Mouse (Mus musculus): ENCODE measurements at regions not wholly inside any gene's neighbourhood (a gene's known extent, or its start where the extent isn't known, plus 50 kb on each side); places are given as distances from the start of the nearest gene placed in this dataset.
A peak's percentile ranks its signal among the peaks of the same experiment; 100 is the strongest.

DNA sequence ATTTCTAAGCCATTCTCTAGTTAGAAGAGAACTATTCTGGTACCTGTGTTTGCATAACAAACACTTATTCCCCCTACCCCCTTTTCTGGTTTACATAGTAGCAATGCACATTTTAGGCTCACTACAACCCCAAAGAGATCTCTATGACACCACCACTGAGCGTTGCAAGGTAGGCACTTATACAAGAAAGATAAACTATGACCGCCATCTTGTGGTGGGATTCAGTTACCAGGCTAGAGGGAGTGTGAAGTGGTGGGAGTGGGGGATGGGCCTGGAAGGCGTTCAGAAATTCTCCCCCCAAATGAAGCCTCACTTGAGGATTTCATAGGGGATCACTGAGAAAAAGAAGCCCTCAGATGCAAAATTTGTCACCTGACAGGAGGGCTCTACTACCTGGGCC is 64.4 kb upstream of the Fst start:
- 21% methylated on average over 3 of the region's 3 CpGs for WGBS (ENCODE audit: insufficient replicate concordance)
- ATAC-seq, result 0 out of 2 replicates have a peak, but pooled peaks have one; percentile 35
- Histone ChIP-seq H3K9me3 (replicated peaks) (no peaks in the 10 kb centered on the region), H3K27ac (no peak overlapping the region), H3K4me1 (no peaks in the 10 kb centered on the region), H3K4me3 (no peak overlapping the region), H3K4me2 (no peak overlapping the region), H3K9ac (no peak overlapping the region), H3K27me3 (replicated peaks) (no peaks in the 10 kb centered on the region), H3K36me3 (no peaks in the 10 kb centered on the region)

DNA sequence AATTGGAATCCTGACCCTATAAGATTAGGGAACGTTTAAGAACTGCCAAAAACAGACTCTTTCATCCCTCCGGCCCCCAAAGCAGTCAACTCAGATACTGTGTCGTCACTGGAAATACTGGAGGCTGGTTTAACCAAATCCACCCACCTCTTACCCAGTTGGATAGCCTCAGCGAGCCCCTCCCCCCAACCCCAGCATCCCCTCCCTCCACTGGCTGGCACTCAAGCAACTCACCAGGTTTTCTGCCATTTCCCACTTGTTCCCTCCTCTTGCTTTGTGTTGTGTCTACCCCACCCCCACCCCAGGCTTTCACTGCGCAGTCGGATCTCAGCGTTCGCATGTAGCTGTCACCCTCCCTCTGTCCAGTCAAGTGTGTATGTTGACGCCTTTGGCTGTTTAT is 68.1 kb upstream of the Fst start:
- no peak overlapping the region for H3K27ac ChIP-seq
- WGBS (ENCODE audit: insufficient replicate concordance), result 52% methylated on average over 9 of the region's 9 CpGs
- H3K27me3 ChIP-seq (replicated peaks), result no peaks in the 10 kb centered on the region
- no peaks in the 10 kb centered on the region for H3K36me3 ChIP-seq
- no peak for ATAC-seq
- no peak overlapping the region for H3K9ac ChIP-seq
- no peaks in the 10 kb centered on the region for H3K4me1 ChIP-seq
- no peaks in the 10 kb centered on the region for H3K9me3 ChIP-seq (replicated peaks)
- H3K4me2 ChIP-seq, result no peak overlapping the region
- H3K4me3 ChIP-seq, result no peak overlapping the region

DNA sequence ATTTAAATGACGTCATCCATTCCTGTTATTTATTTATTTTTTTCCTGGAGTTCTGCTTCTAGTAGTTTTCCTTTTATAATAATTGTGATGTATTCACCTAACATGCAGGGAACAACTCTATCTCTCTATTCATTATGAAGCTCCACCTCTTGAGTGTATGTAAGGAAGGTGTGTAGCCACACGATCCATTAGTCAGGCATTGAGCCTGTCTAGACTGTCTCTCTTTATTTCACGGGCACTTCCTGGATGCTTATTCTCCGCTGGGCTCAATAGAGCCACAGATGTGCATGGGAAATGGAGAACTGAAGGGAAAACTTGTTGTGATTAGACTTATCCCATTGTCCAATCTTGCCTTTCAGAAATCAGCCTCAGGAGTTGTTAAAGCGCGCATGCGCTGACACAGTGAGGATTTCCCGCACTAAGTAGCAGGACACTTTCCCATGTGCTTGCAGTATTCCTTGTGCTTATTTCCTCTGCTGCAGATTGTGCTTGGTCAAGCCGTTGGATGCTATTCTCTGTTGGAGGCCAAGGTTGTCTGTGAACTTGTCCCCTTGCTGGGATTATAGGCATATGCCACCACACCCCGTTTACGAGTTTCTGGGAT is 71.5 kb upstream of the Fst start:
- H3K4me2 ChIP-seq, result no peak overlapping the region
- H3K4me3 ChIP-seq, result no peak overlapping the region
- no peaks in the 10 kb centered on the region for H3K36me3 ChIP-seq
- whole genome bisulfite sequencing (ENCODE audit: insufficient replicate concordance), result 85% methylated on average over 11 of the region's 11 CpGs
- no peaks in the 10 kb centered on the region for H3K4me1 ChIP-seq
- H3K9ac ChIP-seq, result no peak overlapping the region
- no peaks in the 10 kb centered on the region for H3K9me3 ChIP-seq (replicated peaks)
- ATAC-seq, result no peak
- no peak overlapping the region for H3K27ac ChIP-seq
- no peaks in the 10 kb centered on the region for H3K27me3 ChIP-seq (replicated peaks)

DNA sequence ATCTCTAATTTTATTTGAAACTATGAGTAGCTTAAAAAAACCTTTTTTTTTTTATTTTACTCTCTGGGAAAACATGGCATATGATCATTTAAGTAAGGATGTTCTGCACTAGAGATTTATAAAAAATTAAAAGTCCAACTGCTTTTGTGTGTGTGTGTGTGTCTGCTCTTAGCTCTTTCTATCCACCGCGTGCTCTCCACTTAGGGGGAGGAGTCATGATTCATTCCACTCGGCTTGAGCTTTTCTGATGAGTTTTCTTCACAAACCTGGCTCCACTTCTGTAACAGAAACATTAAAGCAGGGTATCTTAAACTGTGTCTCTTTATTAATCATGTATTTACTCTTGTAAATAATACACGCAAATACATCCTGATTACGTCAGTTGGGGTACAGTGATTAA is 73.0 kb upstream of the Fst start:
- no peak overlapping the region for H3K4me3 ChIP-seq
- no peak for ATAC-seq
- no peaks in the 10 kb centered on the region for H3K36me3 ChIP-seq
- H3K9me3 ChIP-seq (replicated peaks), result no peaks in the 10 kb centered on the region
- WGBS (ENCODE audit: insufficient replicate concordance), result 72% methylated on average over 5 of the region's 5 CpGs
- no peak overlapping the region for H3K9ac ChIP-seq
- no peaks in the 10 kb centered on the region for H3K27me3 ChIP-seq (replicated peaks)
- H3K4me2 ChIP-seq, result no peak overlapping the region
- H3K4me1 ChIP-seq, result no peaks in the 10 kb centered on the region
- H3K27ac ChIP-seq, result no peak overlapping the region

DNA sequence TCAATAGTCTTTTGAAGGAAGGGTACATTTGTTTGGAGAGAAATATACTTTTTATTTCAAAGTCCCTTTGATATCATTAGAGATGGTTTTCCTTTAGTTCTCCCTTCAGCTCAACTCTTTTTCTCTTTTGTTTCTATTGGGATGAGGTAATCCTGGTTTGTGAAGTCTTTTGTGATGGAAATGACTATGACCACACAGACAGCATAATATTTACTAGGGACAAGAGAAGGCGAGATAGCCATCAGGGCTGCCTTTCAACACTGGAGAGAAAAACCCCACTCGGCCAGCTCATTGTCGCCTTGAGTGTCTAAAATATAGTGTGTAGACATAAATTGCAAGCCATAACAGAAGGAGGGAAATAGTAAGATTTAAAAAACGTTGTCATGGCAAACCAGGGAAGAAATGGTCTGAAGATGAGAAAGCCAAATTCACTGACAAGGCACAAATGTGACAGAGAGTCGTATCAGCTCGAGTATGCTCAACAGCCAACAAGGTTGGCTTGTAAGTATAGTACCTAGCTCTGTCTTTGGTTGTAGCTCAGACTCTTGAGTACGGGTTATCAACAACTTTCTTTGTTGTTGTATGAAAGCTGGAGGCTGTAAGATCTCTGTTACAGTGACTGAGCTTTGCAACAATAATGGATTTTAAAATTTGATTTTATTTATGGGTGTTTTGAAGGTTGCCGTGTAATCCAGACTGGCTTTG is 73.8 kb upstream of the Fst start:
- Histone ChIP-seq H3K27ac (no peak overlapping the region), H3K4me2 (no peak overlapping the region), H3K4me1 (no peaks in the 10 kb centered on the region), H3K9me3 (replicated peaks) (no peaks in the 10 kb centered on the region), H3K9ac (no peak overlapping the region), H3K27me3 (replicated peaks) (no peaks in the 10 kb centered on the region), H3K4me3 (no peak overlapping the region), H3K36me3 (no peaks in the 10 kb centered on the region)
- WGBS (ENCODE audit: insufficient replicate concordance), result 65% methylated on average over 8 of the region's 8 CpGs
- no peak for ATAC-seq

DNA sequence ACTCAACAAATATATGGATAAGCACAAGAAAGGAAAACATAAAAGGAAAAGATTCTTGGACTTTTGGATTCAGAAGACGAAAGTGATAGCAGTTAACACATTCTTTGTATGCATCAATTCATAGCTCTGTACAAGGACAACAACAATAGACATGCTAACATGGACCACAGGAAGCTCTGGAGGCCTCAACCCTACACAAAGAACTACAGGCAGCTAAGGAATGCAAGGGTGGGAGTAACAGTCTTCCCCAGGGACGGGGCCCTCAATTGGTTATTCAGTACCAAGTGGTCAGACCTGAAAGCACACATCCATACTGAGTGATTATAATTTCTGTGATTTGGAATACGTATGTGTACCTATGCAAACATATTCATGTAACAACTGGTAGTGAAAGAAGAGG is 75.8 kb upstream of the Fst start:
- H3K27ac ChIP-seq, result no peak overlapping the region
- no peaks in the 10 kb centered on the region for H3K27me3 ChIP-seq (replicated peaks)
- H3K4me3 ChIP-seq, result no peak overlapping the region
- H3K4me1 ChIP-seq, result no peaks in the 10 kb centered on the region
- H3K36me3 ChIP-seq, result no peaks in the 10 kb centered on the region
- H3K9me3 ChIP-seq (replicated peaks), result no peaks in the 10 kb centered on the region
- no peak for ATAC-seq
- WGBS (ENCODE audit: insufficient replicate concordance), result 57% methylated on average over 3 of the region's 3 CpGs
- H3K4me2 ChIP-seq, result no peak overlapping the region
- H3K9ac ChIP-seq, result no peak overlapping the region

DNA sequence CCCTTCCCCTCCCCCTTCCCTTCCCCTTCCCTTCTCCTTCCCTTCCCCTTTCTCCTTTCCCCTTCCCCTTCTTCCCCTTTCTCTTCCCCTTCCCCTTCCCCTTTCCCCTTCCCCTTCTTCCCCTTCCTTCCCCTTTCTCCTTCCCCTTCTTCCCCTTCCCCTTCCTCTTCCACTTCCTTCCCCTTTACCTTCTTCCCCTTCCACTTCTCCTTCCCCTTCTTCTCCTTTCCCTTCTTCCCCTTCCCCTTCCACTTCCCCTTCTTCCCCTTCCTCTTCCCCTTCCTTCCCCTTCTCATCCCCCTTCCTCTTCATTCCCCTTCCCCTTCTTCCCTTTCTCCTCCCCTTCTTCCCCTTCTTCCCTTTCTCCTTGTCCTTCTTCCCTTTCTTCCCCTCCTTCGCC is 77.0 kb upstream of the Fst start:
- Histone ChIP-seq H3K9me3 (replicated peaks) (no peaks in the 10 kb centered on the region), H3K36me3 (no peaks in the 10 kb centered on the region), H3K9ac (no peak overlapping the region), H3K4me2 (no peak overlapping the region), H3K4me3 (no peak overlapping the region), H3K4me1 (no peaks in the 10 kb centered on the region), H3K27me3 (replicated peaks) (no peaks in the 10 kb centered on the region), H3K27ac (no peak overlapping the region)
- ATAC-seq, result no peak
- 67% methylated on average over 1 of the region's 1 CpGs for WGBS (ENCODE audit: insufficient replicate concordance)

DNA sequence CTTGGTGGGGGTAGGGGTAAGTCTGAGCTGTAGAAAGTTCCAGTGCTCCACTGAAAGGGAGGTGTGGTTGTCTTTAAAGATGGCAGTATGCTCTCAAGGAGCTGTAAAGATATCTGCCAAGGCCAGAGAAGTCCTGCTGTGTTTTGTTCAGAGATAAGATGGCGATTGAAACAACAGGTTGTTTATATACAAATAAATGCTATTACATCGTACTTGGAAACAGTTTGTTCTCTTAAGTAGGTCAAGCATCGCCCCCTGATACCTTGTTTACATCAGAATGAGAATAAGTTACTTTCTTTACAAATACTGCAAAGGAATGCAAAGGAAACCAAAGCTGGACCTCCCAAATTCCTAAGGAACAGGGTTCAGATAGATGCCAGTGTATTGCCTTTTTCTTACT is 113.0 kb upstream of the Fst start:
- no peaks in the 10 kb centered on the region for H3K9me3 ChIP-seq (replicated peaks)
- no peak overlapping the region for H3K9ac ChIP-seq
- H3K4me3 ChIP-seq, result no peak overlapping the region
- no peak for ATAC-seq
- H3K4me1 ChIP-seq, result no peaks in the 10 kb centered on the region
- no peak overlapping the region for H3K4me2 ChIP-seq
- no peaks in the 10 kb centered on the region for H3K36me3 ChIP-seq
- no peaks in the 10 kb centered on the region for H3K27me3 ChIP-seq (replicated peaks)
- H3K27ac ChIP-seq, result no peak overlapping the region
- 58% methylated on average over 3 of the region's 3 CpGs for WGBS (ENCODE audit: insufficient replicate concordance)

DNA sequence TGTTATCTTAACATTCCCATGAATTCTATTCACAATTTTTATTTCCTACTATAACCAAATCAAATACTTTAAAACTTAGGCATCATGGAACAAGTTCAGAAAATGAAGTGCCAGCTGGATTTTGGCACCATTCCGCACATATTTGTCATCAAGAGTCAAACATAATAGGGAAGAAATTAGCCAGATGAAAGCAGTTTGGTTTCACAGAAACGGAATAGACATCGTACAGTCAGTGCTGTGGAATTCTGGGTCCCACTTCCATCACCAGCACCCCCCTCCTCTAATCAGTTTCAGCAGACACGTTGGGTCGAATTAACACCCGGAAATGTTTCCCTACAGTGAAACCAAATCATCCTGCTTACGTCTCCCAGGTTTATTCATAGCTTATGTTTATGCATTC is 125.8 kb upstream of the Fst start:
- no peaks in the 10 kb centered on the region for H3K36me3 ChIP-seq
- ATAC-seq, result no peak
- no peak overlapping the region for H3K4me2 ChIP-seq
- H3K27me3 ChIP-seq (replicated peaks), result no peaks in the 10 kb centered on the region
- H3K4me1 ChIP-seq, result no peaks in the 10 kb centered on the region
- no peak overlapping the region for H3K9ac ChIP-seq
- H3K9me3 ChIP-seq (replicated peaks), result no peaks in the 10 kb centered on the region
- no peak overlapping the region for H3K4me3 ChIP-seq
- H3K27ac ChIP-seq, result no peak overlapping the region
- 66% methylated on average over 7 of the region's 7 CpGs for WGBS (ENCODE audit: insufficient replicate concordance)

DNA sequence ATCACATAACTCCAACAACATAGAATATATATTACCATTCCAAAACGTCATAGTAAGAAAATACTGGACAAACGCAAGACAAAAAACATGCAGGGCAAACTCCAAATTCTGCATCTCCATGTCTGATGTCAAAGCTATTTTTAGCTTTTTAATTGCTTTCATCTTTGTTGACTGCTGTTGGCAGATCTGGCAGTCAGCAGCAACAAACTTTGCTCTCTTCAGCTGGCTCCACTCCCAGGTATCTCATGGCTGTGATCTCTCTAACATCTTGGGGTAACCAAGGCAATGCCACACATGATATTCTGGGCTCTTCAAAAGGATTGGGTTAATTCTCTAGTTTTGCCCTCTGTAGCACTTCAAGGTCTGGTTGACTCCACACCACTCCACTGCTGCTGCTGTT is 128.9 kb upstream of the Fst start:
- Histone ChIP-seq H3K27me3 (replicated peaks) (no peaks in the 10 kb centered on the region), H3K4me3 (no peak overlapping the region), H3K4me2 (no peak overlapping the region), H3K36me3 (no peaks in the 10 kb centered on the region), H3K9me3 (replicated peaks) (no peaks in the 10 kb centered on the region), H3K4me1 (no peaks in the 10 kb centered on the region), H3K9ac (no peak overlapping the region), H3K27ac (no peak overlapping the region)
- ATAC-seq, result no peak
- WGBS (ENCODE audit: insufficient replicate concordance), result 65% methylated on average over 2 of the region's 2 CpGs

DNA sequence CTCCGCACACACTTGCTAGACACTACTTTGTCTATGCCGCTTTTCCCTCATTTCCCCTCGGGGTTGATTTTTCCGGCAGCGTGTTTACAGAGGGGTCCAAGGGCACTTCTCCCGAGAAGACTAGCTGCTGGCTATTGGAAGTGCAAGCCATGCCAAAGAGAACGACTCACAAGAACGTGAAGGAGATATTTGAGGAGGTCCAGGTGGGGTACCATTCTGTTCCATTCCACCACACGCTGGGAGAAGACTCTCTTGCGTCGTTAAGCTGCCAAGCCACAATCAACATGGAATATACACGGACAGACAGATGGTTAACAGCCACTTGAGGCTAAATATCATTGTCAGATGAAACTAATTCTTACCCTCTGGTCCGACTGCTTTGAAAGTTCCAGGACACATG is 144.6 kb upstream of the Fst start:
- H3K4me3 ChIP-seq, result no peak overlapping the region
- no peaks in the 10 kb centered on the region for H3K4me1 ChIP-seq
- no peaks in the 10 kb centered on the region for H3K27me3 ChIP-seq (replicated peaks)
- ATAC-seq, result no peak
- H3K36me3 ChIP-seq, result no peaks in the 10 kb centered on the region
- 0 out of 2 replicates have a peak, but pooled peaks cover 7% of the 10 kb centered on the region for H3K9me3 ChIP-seq (replicated peaks)
- no peak overlapping the region for H3K27ac ChIP-seq
- no peak overlapping the region for H3K4me2 ChIP-seq
- no peak overlapping the region for H3K9ac ChIP-seq
- 81% methylated on average over 13 of the region's 13 CpGs for WGBS (ENCODE audit: insufficient replicate concordance)

DNA sequence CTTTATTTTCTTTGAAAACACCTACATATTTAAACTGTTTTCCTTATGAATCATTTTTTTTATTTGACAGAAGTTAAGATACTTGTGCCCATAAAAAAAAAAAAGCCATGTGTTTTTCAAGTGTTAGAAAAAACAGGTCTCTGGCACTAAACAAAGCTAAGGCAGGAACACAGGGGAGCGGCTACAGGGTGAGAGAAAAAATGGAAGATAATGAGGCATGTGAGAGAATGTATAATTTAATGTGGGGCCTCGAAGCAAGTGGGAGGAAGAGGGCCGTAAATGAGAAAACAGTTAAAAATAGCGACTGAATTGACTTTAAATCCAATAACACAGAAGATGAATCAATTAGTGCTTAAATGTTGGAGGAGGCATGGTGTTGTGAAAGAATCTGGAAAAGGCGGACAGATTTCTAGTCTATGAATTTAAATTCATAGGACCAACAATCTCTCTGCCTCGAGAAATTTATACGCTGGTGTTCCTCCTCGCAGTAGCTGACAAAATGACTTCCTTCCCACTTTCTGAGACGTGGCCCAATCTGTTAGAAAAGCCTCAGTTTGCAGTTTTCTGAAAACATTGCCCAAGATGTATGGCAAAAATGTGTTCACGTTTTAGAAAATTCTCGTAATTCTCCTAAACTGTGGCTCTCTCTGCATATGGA is 145.4 kb upstream of the Fst start:
- Histone ChIP-seq H3K4me3 (no peak overlapping the region), H3K36me3 (no peaks in the 10 kb centered on the region), H3K9ac (no peak overlapping the region), H3K4me2 (no peak overlapping the region), H3K9me3 (replicated peaks) (0 out of 2 replicates have a peak, but pooled peaks cover 7% of the 10 kb centered on the region), H3K27me3 (replicated peaks) (no peaks in the 10 kb centered on the region), H3K27ac (no peak overlapping the region), H3K4me1 (no peaks in the 10 kb centered on the region)
- no peak for ATAC-seq
- WGBS (ENCODE audit: insufficient replicate concordance), result 64% methylated on average over 11 of the region's 11 CpGs

Measured in liver, embryonic 12.5 days (tissue).